Mouse (Mus musculus): ENCODE results near the gene Ang.
A peak's percentile ranks its signal among the peaks of the same experiment; 100 is the strongest.

Ang gene

DNA sequence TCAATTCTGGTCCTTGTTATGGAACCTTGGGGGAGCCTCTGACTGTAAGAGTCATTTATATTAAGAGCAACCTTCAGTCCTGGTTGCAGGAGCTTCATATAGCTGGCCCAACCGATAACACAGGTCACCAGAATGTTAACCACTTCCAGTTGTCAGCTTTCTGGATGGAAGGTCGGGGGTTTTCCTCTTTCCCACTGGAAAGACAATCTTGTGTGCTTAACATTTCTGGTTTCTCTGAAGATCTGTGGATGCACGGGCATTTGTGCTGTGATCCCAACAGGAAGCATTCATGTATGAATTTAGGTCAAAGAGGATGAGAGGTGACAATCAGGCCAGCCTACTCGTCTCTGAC is 38.6 kb downstream of the Ang start:
- DNase-seq = peak; percentile 38

DNA sequence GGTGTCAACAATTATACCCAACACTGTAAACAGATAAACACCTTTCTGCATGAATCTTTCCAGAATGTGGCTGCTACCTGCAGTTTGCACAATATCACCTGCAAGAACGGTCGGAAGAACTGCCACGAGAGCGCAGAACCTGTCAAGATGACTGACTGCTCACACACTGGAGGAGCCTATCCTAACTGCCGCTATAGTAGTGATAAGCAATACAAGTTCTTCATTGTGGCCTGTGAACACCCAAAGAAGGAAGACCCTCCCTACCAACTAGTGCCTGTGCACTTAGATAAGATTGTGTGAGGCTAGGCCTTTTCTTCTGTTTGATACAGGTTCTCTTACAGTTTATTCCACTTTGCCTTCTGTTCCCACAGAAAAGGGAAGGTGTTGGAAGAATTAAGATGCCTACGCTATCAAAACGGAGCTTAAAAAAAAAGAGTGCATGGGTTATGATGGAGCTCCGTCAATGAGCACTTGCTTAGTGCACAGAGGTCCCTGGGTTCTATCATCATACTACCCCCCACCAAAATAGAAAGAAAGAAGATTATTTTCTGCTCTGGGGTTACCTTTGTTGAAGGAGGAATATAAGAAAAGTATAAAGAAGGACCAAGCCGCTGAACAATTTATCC is 39.5 kb downstream of the Ang start:
- peak; percentile 75 for DNase-seq

DNA sequence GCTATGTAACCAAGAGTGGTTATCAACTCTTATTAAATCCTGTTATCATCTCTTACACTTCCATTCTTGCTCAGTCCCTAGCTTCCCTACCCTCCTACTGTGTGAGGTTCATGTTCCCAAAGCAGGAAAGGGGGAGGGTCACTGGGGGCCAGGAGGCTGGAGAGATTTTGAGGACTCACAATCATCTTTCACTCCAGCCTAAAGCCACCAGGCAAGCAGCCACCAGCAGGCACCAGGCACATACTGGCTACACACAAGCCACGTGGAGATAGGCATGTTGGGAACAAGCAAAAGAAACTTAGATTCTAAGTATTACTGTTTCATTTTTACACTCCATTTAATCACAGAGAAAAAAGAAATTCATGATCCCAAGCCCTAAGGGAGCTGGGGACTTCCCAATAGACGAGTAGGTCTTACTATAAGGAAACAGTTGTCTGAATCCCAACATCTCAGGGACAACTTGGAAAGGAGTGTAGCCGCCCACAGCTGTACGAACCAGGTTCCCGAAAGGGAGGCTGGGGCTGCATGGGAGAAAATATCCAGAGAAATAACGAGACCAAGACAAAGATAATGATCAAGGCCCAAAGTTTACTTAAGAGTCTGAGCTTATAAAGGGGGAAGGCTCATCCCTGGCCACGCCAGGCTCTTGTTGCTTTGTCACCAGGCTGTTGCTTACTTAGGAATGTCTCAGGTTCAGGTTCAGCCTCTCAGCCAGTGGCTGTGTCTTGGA is 40.3 kb downstream of the Ang start:
- peak; percentile 35 for DNase-seq

DNA sequence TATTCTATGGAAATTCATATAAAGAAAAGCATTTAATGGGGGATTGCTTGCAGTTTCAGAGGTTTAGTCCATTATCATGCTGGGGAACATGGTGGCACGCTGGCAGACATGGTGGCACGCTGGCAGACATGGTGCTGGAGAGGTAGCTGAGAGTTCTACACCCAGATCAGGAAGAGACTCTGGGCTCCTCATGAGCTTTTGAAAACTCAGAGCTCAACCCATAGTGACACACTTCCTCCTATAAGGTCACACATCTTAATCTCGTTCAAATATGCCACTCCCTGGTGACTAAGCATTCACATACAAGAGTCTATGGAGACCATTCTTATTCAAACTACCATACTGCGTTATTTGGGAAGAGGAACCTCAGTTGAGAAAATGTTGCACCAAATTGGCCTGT is 41.4 kb downstream of the Ang start:
- DNase-seq = peak; percentile 15

DNA sequence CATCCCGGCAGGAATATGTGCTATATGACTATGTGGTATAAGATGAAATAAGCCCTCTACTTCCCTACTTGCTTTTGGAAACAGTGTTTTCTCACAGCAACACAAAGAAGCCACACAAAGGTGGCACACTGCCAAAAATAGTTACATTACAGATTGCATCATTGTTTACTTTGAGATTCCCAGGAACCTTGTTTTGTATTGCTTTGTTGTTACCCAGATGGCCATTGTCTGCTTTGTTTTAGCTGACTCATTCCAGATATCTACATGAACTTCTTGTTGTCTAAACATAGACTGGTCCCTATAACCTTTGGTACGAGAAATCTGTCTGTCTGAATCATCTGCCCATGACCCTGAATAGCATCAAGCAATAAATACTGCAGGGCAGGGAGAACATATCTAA is 49.4 kb downstream of the Ang start:
- DNase-seq = no peak

DNA sequence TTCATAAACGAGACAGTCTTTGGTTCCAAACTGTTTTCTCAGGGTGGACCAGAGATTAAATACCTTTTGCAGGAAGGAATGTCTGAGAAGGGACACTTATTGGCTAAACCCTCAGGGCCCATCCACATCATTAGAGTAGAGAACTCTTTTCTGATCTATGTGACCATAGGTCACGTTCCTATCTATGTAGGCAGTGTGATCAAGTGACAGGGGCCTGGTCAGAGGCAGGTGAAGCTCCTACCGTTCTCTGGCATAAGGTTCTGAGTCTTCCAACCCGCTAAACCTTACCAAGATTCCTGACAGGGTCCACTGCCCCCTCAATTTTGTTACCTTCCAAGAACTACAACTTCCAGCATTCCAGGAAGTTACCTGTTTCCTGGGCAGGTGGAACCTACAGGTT is 51.2 kb downstream of the Ang start:
- DNase-seq = peak; percentile 10

DNA sequence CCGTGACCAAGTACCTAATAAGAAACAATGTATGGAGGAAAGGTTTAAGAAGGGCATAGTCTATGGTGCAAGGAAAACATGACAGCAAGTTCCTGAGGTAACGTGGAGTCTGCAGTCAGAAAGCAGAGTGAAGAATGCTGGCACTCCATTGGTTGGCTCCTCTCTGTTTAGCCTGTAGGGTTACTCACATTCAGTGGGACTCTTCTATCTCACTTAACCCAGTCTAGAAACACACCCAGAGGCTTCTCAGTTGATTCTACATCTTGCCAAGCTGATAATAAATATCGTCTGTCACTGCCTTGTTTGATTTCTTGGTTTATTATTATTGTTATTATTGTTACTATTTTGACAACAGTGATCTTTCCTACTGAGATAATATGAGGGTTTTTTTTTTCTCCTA is 51.6 kb downstream of the Ang start:
- peak; percentile 53 for DNase-seq

DNA sequence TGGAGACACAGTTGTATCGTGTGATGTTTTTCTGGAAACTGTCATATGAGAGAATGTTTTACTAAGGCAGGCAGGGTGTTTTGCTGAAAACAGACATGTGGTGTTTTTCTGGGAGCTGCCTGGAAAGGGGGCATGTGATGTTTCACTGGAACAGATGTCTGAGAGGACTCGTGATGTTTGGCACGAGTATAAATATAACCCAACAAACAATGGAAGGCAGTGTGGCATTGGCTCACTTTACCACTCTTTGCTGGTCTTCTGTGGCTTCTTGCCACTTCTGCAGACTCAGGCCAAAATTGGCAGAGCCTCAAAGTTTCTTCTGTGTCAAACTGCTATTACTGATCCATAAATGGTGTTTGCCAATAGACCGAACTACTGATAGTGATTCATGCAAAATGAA is 52.3 kb downstream of the Ang start:
- peak; percentile 3 for DNase-seq

DNA sequence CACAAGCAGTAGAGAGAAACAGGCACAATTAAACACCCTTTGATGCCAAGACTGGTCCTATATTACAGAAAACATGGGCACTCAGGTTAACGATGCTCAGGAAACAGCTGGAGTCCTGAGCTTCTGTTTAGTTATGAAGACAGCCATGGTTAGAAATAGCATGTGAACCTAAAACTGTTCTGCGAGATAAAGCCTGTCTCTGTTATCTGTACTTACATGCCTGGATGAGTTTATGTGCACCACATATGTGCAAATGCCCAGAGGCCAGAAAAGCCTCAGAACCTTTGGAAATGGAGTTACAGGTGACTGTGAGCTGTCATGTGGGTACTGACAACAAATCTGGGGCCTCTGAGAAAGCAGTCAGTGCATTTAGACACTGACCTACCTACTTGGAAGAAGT is 53.0 kb downstream of the Ang start:
- DNase-seq = peak; percentile 49

DNA sequence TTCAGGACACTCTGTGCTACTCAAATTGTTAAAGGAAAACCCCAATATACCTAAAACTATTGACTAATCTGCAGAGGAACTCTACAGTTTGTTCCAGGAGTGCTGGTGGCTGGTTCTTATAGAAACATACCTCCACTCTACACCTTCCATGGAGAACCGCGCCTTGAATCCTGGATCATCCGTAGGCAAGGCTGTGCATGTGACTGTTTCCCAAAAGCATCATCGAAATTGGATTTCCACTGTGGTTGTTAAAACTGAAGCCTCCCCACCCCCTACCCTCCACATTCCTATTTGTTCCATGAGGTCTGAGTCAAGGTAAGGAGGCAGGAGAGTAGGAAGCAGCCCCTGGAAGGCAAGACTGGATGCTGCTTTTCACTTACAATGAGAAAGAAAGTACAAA is 53.5 kb downstream of the Ang start:
- DNase-seq = no peak

DNA sequence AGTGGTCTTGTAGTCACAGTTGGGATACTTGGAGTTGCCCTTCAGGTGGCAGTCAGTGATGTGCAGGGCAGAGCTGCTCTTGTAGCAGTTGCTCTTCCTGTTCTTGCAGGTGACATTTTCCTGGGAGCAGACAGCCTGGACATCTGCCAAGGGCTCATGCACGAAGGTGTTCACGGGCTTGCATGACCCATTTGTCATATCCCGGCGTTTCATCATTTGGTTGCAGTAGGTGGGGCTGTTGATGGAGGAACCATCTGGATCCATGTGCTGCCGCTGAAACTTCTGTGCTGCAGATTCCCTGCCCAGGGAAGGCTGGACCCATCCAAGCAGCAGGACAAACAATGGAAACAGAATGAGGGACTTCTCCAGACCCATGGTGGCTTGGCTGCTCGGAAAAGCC is 54.6 kb downstream of the Ang start:
- DNase-seq = no peak

DNA sequence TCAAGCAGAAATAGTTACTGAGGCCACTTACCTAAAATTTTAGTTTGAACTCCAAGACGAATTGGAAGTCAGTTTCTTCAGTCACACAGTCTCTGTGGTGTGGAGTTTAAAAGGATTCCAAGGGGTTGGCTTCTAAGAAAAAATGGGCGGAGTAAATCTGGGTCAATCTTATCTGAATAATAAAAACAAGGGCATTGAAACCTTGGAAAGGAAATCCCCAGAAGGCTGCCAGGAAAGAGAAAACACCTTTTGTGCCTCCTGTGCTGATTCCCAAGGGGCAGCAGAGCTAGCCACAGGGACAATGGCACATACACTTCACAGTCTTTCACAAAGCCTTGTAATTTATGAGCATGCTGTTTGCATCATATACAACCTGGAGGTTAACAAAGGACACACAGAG is 55.7 kb downstream of the Ang start, which contains the start of gene Rnase1:
TSS of gene Rnase1 (minus strand) at position 101 of the 400 bp plus-strand sequence.
- DNase-seq = no peak

DNA sequence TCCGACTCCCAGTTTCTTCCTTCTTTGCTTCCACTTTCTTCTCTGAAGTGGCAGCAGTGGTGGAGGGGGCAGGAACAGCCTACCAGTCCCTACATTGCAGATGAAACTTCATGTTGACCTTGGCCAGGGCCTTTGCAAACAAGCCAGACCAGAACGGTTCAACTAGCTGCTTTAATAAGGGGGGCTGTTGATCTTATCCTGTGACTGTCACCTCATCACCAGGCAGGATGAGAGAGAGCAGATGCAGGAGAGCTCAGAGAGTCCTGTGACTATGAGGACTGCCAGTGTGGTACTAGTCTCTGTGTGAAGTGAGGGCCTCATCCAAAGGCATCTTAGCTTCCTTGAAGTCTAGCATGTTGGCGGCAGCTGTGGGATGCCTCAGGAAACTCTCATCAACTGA is 57.1 kb downstream of the Ang start:
- DNase-seq = no peak

DNA sequence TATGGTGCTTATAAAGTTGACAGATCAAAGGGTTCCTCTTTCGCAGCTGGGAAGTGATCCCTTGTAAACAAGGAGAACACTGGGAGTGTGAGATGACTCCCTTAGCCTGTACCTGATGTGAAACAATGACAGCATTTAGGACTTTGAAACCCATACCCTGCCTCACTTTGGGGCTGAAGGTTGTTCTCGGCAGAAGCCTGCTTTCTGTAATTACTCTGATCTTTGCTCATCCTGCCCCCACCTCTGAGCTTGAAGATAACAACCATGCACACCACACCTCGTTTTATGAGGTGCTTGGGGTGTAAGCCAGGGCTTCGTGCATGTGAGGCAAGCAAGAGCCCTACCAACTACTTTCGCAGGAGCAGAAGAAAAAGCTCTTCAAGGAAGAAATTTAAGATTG is 58.2 kb downstream of the Ang start:
- peak; percentile 72 for DNase-seq

DNA sequence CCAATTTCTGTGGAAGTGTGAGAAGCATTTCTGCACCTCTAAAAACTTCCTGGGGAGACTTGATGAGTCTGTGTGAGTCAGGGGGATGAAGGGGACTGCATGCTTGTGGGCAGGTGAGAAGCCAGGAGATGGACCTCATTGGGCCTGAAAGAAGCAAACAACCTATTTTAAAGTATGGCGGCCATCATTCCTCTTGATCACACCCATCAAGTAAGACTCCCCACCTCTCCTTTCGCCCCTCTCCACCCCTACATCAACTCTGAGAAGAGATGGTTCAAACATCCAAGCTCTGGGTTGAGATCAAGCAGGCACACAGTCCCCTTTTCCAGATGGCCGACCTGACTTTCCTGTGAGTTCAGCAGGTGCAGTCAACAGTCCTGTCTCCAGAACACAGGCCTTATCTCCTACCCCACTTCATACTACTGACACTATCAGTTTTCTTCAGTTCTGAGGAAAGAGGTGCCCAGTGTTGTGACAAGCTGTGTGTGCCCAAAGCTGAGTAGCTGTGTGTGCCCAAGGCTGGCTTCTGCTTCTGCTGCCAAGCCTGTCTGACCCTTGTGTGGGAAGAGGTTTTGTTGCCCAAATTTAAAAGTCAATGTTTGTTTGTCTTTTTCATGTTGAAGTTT is 59.4 kb downstream of the Ang start:
- DNase-seq = peak; percentile 59
